In the genomic region with DNA sequence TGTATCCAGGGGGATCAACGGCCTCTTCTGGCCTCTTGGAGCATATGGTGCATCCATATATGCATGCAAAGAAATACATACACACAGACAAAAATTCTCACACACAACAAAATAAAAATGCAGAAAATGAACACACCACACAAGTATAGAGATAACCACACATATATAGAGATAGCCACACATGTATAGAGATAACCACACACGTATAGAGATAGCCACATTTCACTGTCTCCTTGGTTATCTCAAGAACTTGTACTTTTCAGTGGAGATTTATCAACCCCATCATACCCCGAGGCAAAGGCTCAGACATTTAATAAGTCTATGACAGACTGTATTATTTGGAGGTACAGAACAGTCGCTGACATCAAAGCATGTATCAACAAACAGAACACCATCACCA, we compare ENCODE assay signal across 28 mouse cellular contexts. TPM values are rescaled to one million over a fixed set of nuclear protein-coding genes. Genes with fewer than 3 reads are reported as not detected.
DNase-seq lines count a peak whose midpoint lies in the region; ATAC-seq lines count a peak whose summit lies in the region.
"Had no signal": no experiment of that assay in that cellular context is flagged by ENCODE, and none has a peak within 500 bp of the region (broad histone marks: within the 10 kb centered on the region; RNA-seq: fewer than 3 reads in every experiment).

No protein-coding gene starts in this region.

- 38% methylated on average over 4 of the region's 4 CpGs for WGBS in liver, embryonic 13.5 days (ENCODE audit: insufficient replicate concordance)
- 35% methylated on average over 4 of the region's 4 CpGs for WGBS in liver, embryonic 16.5 days (ENCODE audit: insufficient replicate concordance)

- peak; percentile 70 for ATAC-seq in liver, embryonic 13.5 days (ENCODE audit: low read depth)
- peak; percentile 53; the same call in 1 of the 2 replicates for ATAC-seq in liver, embryonic 16.5 days (ENCODE audit: low read depth)
- ATAC-seq in megakaryocyte-erythroid progenitor cell, adult 5-6 weeks (replicated peaks; ENCODE audit: low FRiP score, low TSS enrichment, poor library complexity, severe bottlenecking): peak; percentile 51
- ATAC-seq: forebrain, embryonic 14.5 days; forebrain, postnatal 0 days; hindbrain, embryonic 16.5 days; Patski had no signal

- peaks cover 11% of the 10 kb centered on the region for H3K4me1 ChIP-seq in liver, embryonic 13.5 days (replicated peaks)
- H3K4me1 ChIP-seq in liver, embryonic 16.5 days (ENCODE audit: control insufficient read depth, low read depth, low read length): no peaks in the 10 kb centered on the region; the same call in 1 of the 2 replicates
- H3K4me1 ChIP-seq: embryonic facial prominence, embryonic 12.5 days; embryonic facial prominence, embryonic 15.5 days; heart, embryonic 12.5 days; hindbrain, embryonic 10.5 days; hindbrain, embryonic 13.5 days had no signal

- no peaks in the 10 kb centered on the region for H3K9me3 ChIP-seq in liver, embryonic 13.5 days (replicated peaks)
- no peaks in the 10 kb centered on the region for H3K9me3 ChIP-seq in liver, embryonic 16.5 days (replicated peaks; ENCODE audit: control insufficient read depth, low read length)
- H3K9me3 ChIP-seq: embryonic facial prominence, embryonic 15.5 days had no signal

- no peak overlapping the region for H3K4me2 ChIP-seq in liver, embryonic 13.5 days
- H3K4me2 ChIP-seq in liver, embryonic 16.5 days (ENCODE audit: low read depth, low read length): no peak overlapping the region
- H3K4me2 ChIP-seq: embryonic facial prominence, embryonic 12.5 days; embryonic facial prominence, embryonic 15.5 days; heart, embryonic 12.5 days; heart, embryonic 15.5 days; hindbrain, embryonic 13.5 days had no signal

- H3K27ac ChIP-seq in liver, embryonic 13.5 days: no peak overlapping the region
- no peak overlapping the region for H3K27ac ChIP-seq in liver, embryonic 16.5 days (ENCODE audit: low read length)
- H3K27ac ChIP-seq: embryonic facial prominence, embryonic 12.5 days; embryonic facial prominence, embryonic 15.5 days; gastrocnemius, adult 2 months; heart, embryonic 15.5 days; hindbrain, embryonic 10.5 days; hindbrain, embryonic 13.5 days had no signal

- H3K4me3 ChIP-seq in liver, embryonic 13.5 days (replicated peaks): no peak overlapping the region
- no peak overlapping the region for H3K4me3 ChIP-seq in liver, embryonic 16.5 days (ENCODE audit: low read depth, low read length)
- H3K4me3 ChIP-seq: embryonic facial prominence, embryonic 12.5 days; embryonic facial prominence, embryonic 15.5 days; gastrocnemius, adult 2 months; heart, embryonic 12.5 days; heart, embryonic 15.5 days; hindbrain, embryonic 10.5 days; hindbrain, embryonic 13.5 days had no signal

- DNase-seq in c-Kit-positive CD71-positive TER-119-negative erythroid progenitor cells, embryonic 14.5 days (ENCODE audit: low read depth): peak; percentile 15
- DNase-seq in liver, embryonic 13.5 days: no peak
- no peak for DNase-seq in thymus, postnatal 4 days
- DNase-seq in thymus, postnatal 14 days: no peak
- DNase-seq in layer of hippocampus, postnatal 25 days (ENCODE audit: extremely low spot score in 1 of 2, low spot score in 1 of 2): no peak
- DNase-seq: adrenal gland, postnatal 10 days; adrenal gland, postnatal 36 days; cerebellum, adult 11 months; cerebellum, adult 2 months; cerebellum, adult 9-11 months; cerebellum, postnatal 25 days; forebrain, postnatal 0 days; gastrocnemius, adult 2 months; gastrocnemius, postnatal 14 days; heart, adult 11 months; heart, postnatal 10 days; heart, postnatal 36 days had no signal

- H3K36me3 ChIP-seq in liver, embryonic 13.5 days: no peaks in the 10 kb centered on the region
- no peaks in the 10 kb centered on the region for H3K36me3 ChIP-seq in liver, embryonic 16.5 days (ENCODE audit: control insufficient read depth, insufficient read depth)
- H3K36me3 ChIP-seq: embryonic facial prominence, embryonic 12.5 days; embryonic facial prominence, embryonic 15.5 days; heart, embryonic 12.5 days; heart, embryonic 15.5 days; hindbrain, embryonic 10.5 days; hindbrain, embryonic 13.5 days had no signal

- no peak overlapping the region for H3K9ac ChIP-seq in liver, embryonic 13.5 days
- no peak overlapping the region for H3K9ac ChIP-seq in liver, embryonic 16.5 days (ENCODE audit: low read depth, low read length)
- H3K9ac ChIP-seq: embryonic facial prominence, embryonic 12.5 days; embryonic facial prominence, embryonic 15.5 days; forebrain, postnatal 0 days; heart, embryonic 12.5 days; heart, embryonic 15.5 days; hindbrain, embryonic 13.5 days had no signal

- no peaks in the 10 kb centered on the region for H3K27me3 ChIP-seq in liver, embryonic 13.5 days
- no peaks in the 10 kb centered on the region for H3K27me3 ChIP-seq in liver, embryonic 16.5 days (ENCODE audit: control insufficient read depth, insufficient read depth, low read depth, low read length)
- H3K27me3 ChIP-seq: embryonic facial prominence, embryonic 12.5 days; embryonic facial prominence, embryonic 15.5 days; heart, embryonic 12.5 days; heart, embryonic 15.5 days; hindbrain, embryonic 13.5 days; Patski had no signal

RNA-seq across cellular contexts. Expression of gene Hpse, which starts 15.0 kb away (rescaled TPM):
- 1.9 and 2.0 TPM in 2 replicates for polyA plus RNA-seq in liver, embryonic 13.5 days (2015; fragmentation: Nextera tagmentation; extraction: Ambion mirVana)
- 1.8 and 2.2 TPM in 2 replicates for polyA plus RNA-seq in liver, embryonic 16.5 days (2015; fragmentation: Nextera tagmentation; extraction: Ambion mirVana)
- not detected in 2 replicates for total RNA-seq in megakaryocyte-erythroid progenitor cell, adult 5-6 weeks (2014; fragmentation: Nextera tagmentation)
- total RNA-seq in megakaryocyte-erythroid progenitor cell, adult 5-6 weeks (2017): 0.47 TPM in 1 of 2 replicates, not detected in the other
- total RNA-seq in layer of hippocampus, postnatal 25 days (2021): under 1 TPM; 0.49 to 0.52 TPM

RNA-seq across cellular contexts. Expression of gene Coq2, which starts 59.6 kb away (rescaled TPM):
- polyA plus RNA-seq in liver, embryonic 13.5 days (2015; fragmentation: Nextera tagmentation; extraction: Ambion mirVana): 28.9 and 30.2 TPM in 2 replicates
- 19.5 and 20.7 TPM in 2 replicates for polyA plus RNA-seq in liver, embryonic 16.5 days (2015; fragmentation: Nextera tagmentation; extraction: Ambion mirVana)
- total RNA-seq in megakaryocyte-erythroid progenitor cell, adult 5-6 weeks (2014; fragmentation: Nextera tagmentation): 50.6 and 67.3 TPM in 2 replicates
- 40.1 and 56.6 TPM in 2 replicates for total RNA-seq in megakaryocyte-erythroid progenitor cell, adult 5-6 weeks (2017)
- 10 to 100 TPM; 72.4 to 78.9 TPM for total RNA-seq in layer of hippocampus, postnatal 25 days (2021)
